Mouse (Mus musculus) heart, postnatal 0 days (tissue): ENCODE data around the gene Ulk4.

Source experiments
- CTCF ChIP-seq: IDR thresholded peaks from 2 replicates; pipeline ENCODE4 v1.5.1; 2016; ENCODE audit warnings: antibody characterized with exemption, control low read depth, low read depth
- EP300 ChIP-seq: IDR thresholded peaks from 2 replicates; pipeline ENCODE4 v1.6.1; 2016; ENCODE audit warnings: antibody characterized with exemption, low read depth

DNA sequence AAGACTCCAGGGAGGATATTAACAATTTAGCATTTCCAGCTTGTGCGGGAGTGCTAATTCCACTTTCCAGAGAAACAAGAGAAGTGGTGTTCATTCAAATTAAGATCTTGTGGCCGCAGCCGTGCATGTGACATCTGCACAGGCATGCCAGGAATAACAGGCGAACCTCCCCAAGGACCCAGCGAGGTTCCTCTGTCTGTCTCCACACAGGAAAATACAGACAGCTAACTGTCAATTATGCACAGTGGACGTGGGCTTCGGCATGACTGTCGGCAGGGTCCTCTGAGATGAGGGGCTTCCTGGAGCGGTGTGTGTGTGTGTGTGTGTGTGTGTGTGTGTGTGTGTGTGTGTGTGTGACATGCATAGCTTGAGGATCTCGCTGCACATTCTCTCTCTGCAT is 284.0 kb downstream of the Ulk4 start:
- no peak for TF ChIP-seq EP300
- no peak for TF ChIP-seq CTCF
